Mouse (Mus musculus): ENCODE results near the gene Vmn1r13. TPM values are rescaled to one million over a fixed set of nuclear protein-coding genes. Genes with fewer than 3 reads are reported as not detected.
"Not testable (repeated sequence)": the region's sequence is repeated elsewhere in the genome, so short reads cannot be mapped to it uniquely, and the experiment has no call there.

The Vmn1r13 gene
- total RNA-seq (2021), result not detected
- long read RNA-seq, experiment 1, result 0 reads
- long read RNA-seq, experiment 2, result 0 reads

DNA sequence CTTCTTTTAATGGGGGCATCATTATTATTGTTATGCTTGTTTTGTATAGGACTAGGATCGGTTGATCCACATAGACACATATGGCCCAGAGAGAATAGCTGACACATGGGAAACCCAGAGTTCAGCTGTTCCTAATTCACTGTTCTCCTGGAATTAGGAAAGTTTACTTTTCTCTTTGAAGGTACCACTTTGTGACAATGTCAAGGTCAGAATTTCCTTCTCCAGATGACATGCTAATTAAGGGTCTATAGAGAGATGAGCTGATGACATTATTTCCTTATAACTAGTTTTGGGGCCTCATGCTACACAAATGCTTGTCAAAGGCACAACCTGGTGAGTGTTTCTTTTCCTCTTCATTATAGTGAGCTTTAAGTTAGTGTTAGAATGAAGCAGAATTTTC lies at the start of gene Vmn1r13:
TSS of gene Vmn1r13 (plus strand) at position 301 of the 400 bp plus-strand sequence.
- DNase-seq (ENCODE audit: low spot score), result not testable (repeated sequence)

DNA sequence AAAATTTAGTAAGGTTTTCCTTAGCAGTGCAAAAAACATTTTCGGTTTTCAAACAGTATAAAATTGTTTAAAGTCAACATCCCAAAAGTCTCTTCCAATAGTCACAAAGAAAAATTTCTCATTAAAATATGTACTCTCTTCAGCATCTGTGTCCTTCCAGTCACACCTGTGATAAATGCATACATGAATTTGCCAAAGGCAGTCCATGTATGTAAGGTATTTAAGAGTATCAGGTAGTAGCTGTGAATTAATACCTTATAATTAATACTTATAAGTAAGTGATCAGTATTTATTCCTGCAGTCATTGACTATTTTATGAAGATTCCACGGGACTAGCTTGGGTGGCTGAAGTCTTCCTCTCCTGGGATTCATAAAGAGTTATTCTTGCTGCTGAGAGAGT lies 46.5 kb upstream of the Vmn1r13 start, which contains the start of gene Vmn1r12:
TSS of gene Vmn1r12 (plus strand) at position 301 of the 400 bp plus-strand sequence.
- DNase-seq (ENCODE audit: low spot score), result no peak

DNA sequence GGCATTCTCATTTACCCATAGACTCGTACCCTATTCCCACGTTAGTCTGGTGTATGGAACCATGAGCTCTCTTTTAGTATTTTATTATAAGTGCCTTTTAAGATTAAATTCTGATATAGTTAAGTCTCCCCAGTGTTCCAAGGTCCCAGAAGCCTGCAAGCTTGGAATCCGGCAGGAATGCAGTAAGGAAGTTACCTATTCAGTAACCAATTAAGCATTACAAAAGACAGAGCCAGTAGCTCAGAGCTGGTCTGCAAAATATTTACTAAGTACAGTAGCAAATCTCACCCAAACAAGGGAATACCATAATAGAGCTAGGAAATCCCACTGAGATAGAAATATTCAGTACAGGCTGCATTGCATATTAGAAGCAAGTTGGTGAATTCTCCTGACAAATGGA lies 13.1 kb upstream of the Vmn1r13 start:
- not testable (repeated sequence) for DNase-seq (ENCODE audit: low spot score)

DNA sequence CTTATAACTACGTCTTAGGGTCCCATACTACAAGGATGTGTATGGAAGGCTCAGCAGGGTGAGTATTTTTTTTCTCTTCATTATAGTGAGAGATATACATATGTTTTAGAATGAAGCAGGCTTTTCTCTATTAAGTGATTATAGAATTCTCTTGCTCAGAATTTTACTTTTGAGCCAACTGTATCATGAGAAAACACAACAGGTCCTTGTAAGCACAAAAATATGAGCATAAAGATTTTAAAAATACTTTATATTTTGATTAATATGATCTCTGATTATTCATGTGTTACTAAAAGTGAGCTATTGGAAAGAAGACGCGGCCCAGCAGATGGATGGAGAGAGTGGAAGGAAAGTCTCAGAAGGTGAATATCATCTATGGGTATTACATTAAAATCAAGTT lies 28.3 kb downstream of the Vmn1r13 start, which contains the start of gene Vmn1r14:
TSS of gene Vmn1r14 (plus strand) at position 301 of the 400 bp plus-strand sequence.
- no peak for DNase-seq (ENCODE audit: low spot score)

DNA sequence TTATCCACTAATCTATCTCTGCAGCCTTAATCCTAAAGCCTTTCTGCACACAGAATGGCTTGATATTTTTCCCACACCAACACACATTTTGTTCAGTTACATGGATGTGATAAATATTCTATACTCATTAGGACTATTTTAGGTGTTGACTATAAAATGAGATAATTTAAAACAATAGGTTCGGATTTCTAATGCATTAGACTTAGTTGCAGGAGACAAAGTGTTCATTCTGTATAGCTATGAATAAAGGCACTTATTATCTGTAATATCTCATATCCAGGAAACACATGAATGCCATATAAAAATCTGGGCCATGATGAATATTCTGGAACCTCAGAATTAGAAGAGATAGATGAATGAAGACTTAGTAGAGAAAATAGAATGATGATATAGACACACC lies 54.6 kb downstream of the Vmn1r13 start, which contains the start of gene Vmn1r15:
TSS of gene Vmn1r15 (plus strand) at position 301 of the 400 bp plus-strand sequence.
- no peak for DNase-seq (ENCODE audit: low spot score)

DNA sequence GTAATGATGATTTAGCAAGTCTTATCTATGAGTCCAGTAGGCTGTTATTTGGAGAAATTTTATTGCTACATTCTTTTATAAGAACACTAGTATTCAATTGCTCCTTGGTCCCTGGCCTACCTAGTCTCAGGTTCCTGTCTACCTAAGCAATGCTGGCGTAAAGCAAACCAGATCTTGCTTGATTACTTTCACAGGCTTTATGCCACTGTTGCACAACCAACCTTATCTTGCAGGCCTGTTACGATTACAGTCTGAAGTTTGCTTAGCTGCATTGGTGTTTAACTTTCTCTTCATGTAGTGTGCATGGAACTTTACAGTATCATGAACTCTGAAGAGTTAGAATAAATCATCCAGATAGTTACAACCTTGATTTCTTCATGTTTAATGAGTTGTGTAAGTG lies 57.9 kb downstream of the Vmn1r13 start:
- DNase-seq (ENCODE audit: low spot score), result no peak

Other genes starting within 250 kb of the Vmn1r13 start
- not detected for gene Vmn1r5, start 233.0 kb upstream of the Vmn1r13 start, total RNA-seq (2021)
- not detected for gene Vmn1r6, start 206.0 kb upstream of the Vmn1r13 start, total RNA-seq (2021)
- not detected for gene Vmn1r7, start 178.0 kb upstream of the Vmn1r13 start, total RNA-seq (2021)
- not detected for gene Vmn1r8, start 171.0 kb upstream of the Vmn1r13 start, total RNA-seq (2021)
- gene Vmn1r9, start 136.5 kb upstream of the Vmn1r13 start, total RNA-seq (2021), result not detected
- gene Vmn1r10, start 93.8 kb upstream of the Vmn1r13 start, total RNA-seq (2021), result not detected
- not detected for gene Vmn1r11, start 69.8 kb upstream of the Vmn1r13 start, total RNA-seq (2021)
- not detected for gene Vmn1r12, start 46.4 kb upstream of the Vmn1r13 start, total RNA-seq (2021)
- gene Vmn1r14, start 28.4 kb downstream of the Vmn1r13 start, total RNA-seq (2021), result not detected
- gene Vmn1r15, start 54.7 kb downstream of the Vmn1r13 start, total RNA-seq (2021), result not detected
- gene Vmn1r16, start 126.2 kb downstream of the Vmn1r13 start, total RNA-seq (2021), result not detected
- not detected for gene Vmn1r17, start 160.4 kb downstream of the Vmn1r13 start, total RNA-seq (2021)
- gene Vmn1r18, start 192.5 kb downstream of the Vmn1r13 start, total RNA-seq (2021), result not detected
- gene Vmn1r19, start 200.5 kb downstream of the Vmn1r13 start, total RNA-seq (2021), result not detected
- gene Vmn1r20, start 225.6 kb downstream of the Vmn1r13 start, total RNA-seq (2021), result not detected